Mouse (Mus musculus): ENCODE results near the gene 2310034G01Rik. TPM values are rescaled to one million over a fixed set of nuclear protein-coding genes. Genes with fewer than 3 reads are reported as not detected.

2310034G01Rik gene
- total RNA-seq, 2 experiments from 2014 or later, result 0.33 to 0.38 TPM

DNA sequence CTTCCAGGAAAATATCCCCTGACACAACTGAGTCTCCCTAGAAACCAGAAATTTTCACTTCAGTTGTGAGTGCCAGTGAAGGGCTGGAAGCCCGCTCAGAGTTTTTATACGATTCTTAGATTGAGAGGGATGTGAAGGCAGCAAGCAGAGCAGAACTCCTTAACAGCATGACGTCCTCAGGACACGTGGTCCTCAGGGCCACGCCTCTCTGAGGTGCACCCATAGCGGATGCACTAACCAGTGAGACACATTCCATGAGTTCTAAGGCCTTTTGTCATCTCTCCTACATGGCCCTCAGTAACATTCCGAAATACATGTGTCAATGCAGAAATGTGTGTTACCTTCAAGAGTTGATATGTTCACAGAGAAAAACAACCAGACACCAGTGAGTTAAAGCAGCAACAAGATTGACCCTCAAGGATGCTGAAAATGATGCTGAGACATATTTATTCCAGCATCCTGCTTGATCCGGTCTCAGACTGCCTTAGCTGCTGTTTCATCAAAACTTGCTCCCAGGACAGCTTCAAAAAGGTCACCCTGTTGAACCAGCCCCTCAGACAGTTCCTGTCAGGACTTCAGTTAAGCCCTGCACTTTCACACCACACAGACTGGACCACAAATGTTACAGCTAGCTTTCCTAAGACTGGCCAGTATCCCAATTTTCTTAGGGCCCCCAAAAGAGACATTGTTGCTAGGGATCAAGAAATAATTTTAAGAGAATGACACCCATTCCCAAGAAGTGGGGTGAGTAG is 49.6 kb downstream of the 2310034G01Rik start:
- no peak for DNase-seq

Small RNA genes lying within 50 kb of the gene (microRNA-seq; reads per million reads assigned to microRNA genes)
- 0.26 to 1.5 reads per million in 2 experiments for gene Mir146b (ENCODE audit: borderline replicate concordance in 2 of 2)

Other genes with a start within 250 kb of the 2310034G01Rik start
- not detected for gene Elovl3, start 218.4 kb downstream of the 2310034G01Rik start, total RNA-seq (2021)
- gene Pitx3, start 202.0 kb downstream of the 2310034G01Rik start, total RNA-seq (2021), result 10 to 100 TPM in 1 of 2 experiments, 1 to 10 TPM in 1; 9.9 to 12.7 TPM
- gene Gbf1, start 197.8 kb downstream of the 2310034G01Rik start, total RNA-seq (2021), result 10 to 100 TPM; 47.4 to 48.3 TPM
- gene Nfkb2, start 46.0 kb downstream of the 2310034G01Rik start, total RNA-seq (2021), result 1 to 10 TPM; 7.2 to 8.5 TPM
- under 1 TPM; 0.28 to 0.54 TPM for gene Psd, start 23.1 kb downstream of the 2310034G01Rik start, total RNA-seq (2021)
- gene Fbxl15, start 22.1 kb downstream of the 2310034G01Rik start, total RNA-seq (2021), result 1 to 10 TPM; 2.9 TPM
- 10 to 100 TPM; 56.1 to 56.5 TPM for gene Cuedc2, start 11.6 kb downstream of the 2310034G01Rik start, total RNA-seq (2021)
- 1 to 10 TPM; 1.0 to 1.2 TPM for gene Mfsd13a, start 9.2 kb downstream of the 2310034G01Rik start, total RNA-seq (2021)
- gene Actr1a, start 45.4 kb upstream of the 2310034G01Rik start, total RNA-seq (2021), result 10 to 100 TPM; 49.3 to 53.1 TPM
- 1 to 10 TPM; 6.0 to 6.1 TPM for gene Sufu, start 46.6 kb upstream of the 2310034G01Rik start, total RNA-seq (2021)
- 10 to 100 TPM; 19.1 to 20.6 TPM for gene Trim8, start 151.4 kb upstream of the 2310034G01Rik start, total RNA-seq (2021)
- gene Arl3, start 222.9 kb upstream of the 2310034G01Rik start, total RNA-seq (2021), result 10 to 100 TPM; 49.6 to 55.8 TPM
- gene Sfxn2, start 223.1 kb upstream of the 2310034G01Rik start, total RNA-seq (2021), result 1 to 10 TPM; 2.8 TPM
- 10 to 100 TPM; 39.0 to 47.3 TPM for gene Wbp1l, start 248.8 kb upstream of the 2310034G01Rik start, total RNA-seq (2021)